Mouse (Mus musculus): Measurements from ENCODE around the gene Tmem9.

Gene Tmem9

GRCm38 (mm10) chr1:136031697-136032096, 23.7 kb downstream of the Tmem9 start:
- no peak for DNase-seq

- no peak for DNase-seq
Measured at GRCm38 (mm10) chr1:136032961-136033360, 25.0 kb downstream of the Tmem9 start.

- DNase-seq = no peak
Measured at GRCm38 (mm10) chr1:136038746-136039538, 31.0 kb downstream of the Tmem9 start.

DNA sequence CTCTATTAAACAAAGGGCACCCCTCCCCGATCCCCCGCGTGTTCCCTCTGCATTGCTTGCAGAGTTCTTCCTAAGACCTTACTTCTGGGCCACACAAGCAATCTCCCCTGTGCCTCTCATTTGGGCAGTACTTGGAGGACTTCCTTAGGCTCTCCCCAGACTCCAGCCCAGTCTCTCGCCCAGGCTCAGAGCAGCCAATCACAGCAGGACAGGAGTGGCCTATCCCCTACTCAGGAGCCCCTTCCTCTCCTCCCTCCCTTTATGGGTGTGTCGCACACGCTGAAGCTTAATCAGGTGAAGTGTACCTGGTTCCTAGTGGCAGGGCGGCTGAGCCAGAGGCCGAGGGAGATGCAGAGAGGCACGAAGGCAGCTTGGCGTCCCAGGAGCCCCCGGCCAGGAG, 32.5 kb downstream of the Tmem9 start:
- DNase-seq = no peak

DNA sequence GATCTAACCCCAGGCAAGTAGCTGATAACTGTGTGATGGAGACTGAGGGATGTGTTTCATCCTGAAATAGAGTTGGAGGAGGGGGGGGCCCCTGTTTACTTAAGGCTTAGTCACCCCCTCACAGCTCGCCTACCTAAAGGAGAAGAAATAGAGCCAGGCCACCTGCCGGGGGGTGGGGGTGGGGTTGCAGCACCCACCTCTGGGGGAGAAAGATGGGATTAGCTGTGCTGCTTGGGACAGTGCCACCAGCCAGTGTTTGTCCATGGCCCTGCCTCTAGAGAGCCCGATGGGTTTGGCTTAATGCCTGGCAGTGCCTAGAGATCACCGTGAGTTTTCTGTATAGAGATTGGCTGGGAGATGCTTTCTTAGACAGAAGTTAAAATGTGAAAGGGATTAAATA, 32.9 kb downstream of the Tmem9 start:
- no peak for DNase-seq

DNA sequence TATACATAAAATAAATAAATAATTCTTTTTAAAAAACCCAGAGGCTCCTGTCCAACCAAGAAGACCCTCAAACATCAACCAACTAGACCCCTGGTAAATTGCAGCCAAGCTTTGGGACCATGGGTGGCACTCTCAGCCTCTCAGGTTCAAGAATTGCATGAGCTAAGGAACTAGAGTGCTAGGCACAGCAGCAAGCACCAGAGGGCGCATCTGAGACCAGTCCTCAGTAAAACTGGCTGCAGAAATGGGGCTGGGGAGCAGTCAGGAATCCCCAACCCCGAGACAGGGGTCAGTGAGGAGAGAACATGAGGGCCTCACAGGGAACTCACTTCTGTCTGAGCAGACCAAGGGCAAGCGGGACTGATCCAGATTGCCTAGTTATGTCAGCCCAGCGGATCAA, 37.8 kb downstream of the Tmem9 start:
- DNase-seq = peak; percentile 30 to 33

- DNase-seq = no peak
Measured at GRCm38 (mm10) chr1:136047432-136047831, 39.5 kb downstream of the Tmem9 start.

GRCm38 (mm10) chr1:136047894-136048293, 39.9 kb downstream of the Tmem9 start:
- no peak for DNase-seq

DNA sequence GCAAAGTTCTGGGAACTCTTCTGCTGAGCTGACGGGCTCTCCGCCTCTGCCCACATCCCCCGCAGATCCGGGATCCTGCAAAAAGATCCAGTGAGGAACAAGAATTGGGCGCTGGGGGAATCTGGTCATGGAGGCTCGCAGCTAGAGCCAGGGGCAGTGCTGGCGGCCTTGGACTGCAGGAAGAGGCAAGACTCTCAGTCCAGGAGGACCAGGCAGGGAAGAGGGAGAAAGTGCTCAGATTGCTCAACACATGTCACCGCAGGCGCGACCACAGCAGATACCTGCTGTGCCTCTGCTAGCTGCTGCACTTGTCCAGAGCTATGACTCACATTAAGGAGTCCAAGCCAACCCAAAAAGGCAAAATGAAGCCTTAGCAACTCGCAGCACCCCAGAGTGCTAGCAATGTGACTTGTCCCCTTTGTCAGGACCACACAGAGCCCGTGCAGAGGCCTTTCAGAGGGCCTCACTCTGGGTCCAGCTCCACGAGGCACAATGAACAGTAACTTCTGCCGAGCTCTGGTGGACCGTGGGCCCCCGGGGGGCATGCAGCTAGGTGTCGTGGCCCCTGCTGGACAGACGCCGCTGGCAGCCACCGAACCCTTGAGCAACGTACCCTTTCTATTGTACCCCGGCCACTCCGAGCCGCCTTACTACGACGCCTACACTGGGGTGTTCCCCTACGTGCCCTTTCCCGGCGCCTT, 42.5 kb downstream of the Tmem9 start, which contains the start of gene Ascl5:
Ascl5 (plus strand) TSS at position 493 of the 701 bp plus-strand sequence.
- peak; percentile 10 to 16 for DNase-seq

DNA sequence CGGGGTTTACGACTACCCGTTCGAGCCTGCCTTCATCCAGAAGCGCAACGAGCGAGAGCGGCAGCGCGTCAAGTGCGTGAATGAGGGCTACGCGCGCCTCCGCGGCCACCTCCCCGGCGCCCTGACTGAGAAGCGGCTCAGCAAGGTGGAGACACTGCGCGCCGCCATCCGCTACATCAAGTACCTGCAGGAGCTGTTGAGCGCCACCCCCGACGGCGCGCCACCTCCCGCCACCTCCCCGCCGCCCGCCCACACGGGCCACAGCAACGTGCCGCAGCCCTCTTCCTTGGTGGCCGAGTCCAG, 43.0 kb downstream of the Tmem9 start:
- DNase-seq = peak; percentile 13 to 21

DNA sequence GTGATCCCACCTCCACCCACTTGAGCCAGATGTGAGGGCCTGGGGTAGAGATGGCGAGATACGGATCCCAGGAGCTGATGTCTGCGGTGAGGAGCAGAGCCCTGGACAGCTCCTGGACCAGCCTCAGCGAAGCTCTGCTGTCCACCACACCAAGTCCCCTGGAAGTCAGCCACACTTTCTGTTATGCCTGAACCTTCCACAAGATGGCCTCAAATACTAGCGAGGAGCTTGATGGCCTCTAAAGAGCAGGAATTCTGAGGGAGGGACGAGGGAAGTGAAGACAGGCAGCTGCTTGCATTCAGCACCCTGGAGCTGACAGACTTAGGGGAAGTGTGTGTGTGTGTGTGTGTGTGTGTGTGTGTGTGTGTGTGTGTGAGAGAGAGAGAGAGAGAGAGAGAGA, 43.5 kb downstream of the Tmem9 start:
- peak; percentile 55 to 73 for DNase-seq

DNA sequence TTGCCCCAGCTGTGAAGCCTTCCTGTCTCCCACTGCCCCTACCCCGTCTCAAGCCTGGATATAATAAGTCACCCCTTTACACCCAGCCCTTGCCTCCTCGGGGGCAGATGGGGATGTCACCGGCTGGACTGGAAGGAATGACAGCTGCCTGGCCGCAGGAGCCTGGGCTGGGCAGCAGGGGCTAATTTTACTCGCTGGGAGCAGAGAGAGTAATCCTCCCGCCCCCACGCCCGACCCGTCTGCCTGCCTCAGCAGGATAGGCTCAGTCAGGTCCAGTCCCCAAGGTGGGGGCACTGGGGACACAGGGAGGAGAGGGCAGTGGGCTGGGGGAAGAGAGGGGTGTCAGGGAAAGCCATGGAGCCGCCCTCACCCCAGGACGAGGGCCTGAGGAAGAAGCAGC, 44.6 kb downstream of the Tmem9 start, which contains the start of gene Cacna1s:
Cacna1s (plus strand) TSS at position 204 of the 400 bp plus-strand sequence.
- DNase-seq = no peak

DNA sequence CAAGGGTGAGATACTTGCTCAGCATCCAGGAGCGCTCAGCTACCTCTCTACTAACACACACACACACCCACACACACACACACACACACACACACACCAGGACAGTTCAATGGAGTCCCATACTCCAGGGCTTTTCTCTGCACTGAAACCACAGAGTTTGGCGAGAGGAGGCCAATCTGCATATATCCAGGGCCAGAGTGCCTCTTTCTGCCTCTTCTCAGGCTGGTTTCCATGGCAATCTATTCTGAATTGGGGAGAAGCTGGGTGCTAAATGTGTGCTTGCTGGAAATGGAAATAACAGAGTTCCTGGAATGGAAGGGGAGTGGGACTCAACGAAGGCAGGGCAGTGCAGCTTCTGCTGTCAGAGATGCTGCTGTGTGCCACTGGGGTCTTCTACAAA, 47.8 kb downstream of the Tmem9 start:
- DNase-seq = no peak

GRCm38 (mm10) chr1:136058594-136058993, 50.6 kb downstream of the Tmem9 start:
- DNase-seq = peak in 1 of 2 experiments; percentile 11

DNA sequence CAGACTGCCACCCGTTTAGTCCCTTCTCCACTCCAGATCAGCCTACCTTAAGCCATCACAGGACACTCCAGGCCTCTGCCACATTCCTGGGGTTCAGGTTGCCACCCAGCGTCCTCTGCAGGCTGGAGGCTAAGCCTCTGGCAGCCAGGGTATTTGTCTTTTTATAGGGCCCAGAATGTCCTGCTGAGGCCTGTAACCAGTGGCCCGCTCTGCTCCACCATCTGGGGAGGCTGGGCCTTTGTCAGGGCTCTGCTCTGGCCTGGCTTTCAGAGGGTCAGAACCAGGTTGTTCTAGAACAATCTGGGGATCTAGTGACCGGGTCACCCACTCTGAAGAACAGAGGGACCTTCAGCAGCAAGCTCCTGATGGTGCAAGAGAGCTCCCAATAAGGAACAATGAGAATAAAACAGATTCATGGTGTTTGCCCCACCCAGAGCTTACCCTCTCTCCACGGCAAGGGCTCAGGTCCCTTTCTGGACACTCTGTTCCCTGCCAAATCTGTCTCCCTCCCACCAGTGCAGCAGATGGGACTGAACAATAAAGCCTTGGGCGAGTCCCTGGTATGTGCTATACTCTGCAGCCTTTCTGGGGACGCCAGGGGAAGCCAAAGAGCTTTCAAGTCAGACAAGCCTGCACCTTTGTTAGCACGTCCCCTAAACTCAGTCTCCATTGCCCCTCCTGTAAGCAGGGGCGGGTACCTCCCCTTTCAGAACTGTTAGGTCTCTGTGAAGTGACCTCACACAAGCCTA, 53.3 kb downstream of the Tmem9 start:
- peak; percentile 24 to 53 for DNase-seq

DNA sequence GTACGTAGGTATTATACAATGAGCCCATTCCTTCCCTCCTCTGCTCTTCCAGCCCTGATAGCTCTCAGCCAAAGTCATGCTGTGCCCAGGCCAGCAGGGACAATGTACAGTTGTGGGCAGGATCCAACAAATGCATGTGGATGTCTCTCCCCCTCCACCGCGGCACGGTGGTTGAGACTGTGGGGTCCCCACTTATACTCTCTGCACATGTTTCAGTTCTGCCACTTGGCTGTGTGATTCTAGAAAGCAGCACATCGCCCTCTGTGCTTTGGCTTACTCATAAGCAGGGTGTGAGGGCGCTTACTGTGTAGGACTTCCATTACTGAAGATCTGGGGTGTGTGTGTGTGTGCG, 53.8 kb downstream of the Tmem9 start:
- no peak for DNase-seq

GRCm38 (mm10) chr1:136063991-136064390, 56.0 kb downstream of the Tmem9 start:
- DNase-seq = no peak

DNA sequence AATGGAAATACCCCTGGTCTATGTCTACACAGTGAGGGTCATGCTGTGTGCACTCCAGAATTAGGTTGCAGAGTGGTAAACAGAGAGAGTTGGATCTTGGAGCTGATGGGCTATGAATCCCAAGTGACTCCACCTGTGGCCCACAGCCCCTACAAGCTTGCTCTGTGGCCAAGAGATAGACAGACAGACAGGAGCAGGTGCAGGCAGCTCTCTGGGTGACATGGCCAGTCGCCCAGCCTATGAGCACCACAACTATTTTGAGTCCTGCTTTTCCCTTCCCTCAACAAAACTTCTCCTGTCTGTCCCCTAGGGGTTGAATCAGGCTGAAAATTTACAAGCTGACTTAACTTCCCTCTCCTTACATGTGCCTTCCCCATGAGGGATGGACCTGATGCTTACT, 58.7 kb downstream of the Tmem9 start:
- no peak for DNase-seq

DNA sequence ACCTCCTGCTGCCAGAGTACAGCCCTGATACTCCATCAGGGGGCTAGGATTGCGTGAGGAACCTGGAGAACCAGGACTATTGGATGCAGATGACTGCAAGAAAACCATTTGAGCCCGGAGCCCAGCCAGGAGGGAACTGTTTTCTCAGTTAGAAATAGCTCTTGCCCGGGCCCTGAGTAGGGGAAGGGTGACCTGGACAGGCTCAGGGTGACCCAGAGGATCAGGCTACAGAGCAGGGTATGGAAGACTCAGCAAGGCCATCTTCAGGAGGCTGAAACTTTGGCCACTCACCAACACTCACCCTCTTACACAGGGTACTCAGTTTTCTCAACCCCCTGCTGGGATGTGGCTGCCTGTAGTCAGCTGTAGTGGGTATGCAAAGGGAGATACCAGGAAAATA, 59.6 kb downstream of the Tmem9 start:
- no peak for DNase-seq

DNA sequence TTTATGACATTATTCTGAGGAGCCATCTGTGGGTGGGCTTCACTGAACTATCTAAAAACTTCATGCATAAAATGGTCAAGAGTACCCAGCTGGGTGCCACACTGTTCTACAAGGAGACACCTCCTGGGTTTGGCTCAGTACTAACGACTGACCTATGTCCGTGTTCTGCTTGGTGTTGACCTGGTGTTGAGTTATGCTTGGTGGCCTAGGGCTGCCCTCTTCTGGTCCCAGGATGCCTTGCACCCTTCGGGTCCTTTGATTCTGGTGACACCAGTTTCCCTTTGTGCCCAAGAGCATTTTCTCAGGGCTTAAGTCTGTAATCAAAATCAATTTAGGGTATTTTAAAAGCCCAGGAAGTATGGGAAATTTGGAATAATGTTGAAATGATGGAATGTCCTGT, 68.1 kb downstream of the Tmem9 start:
- peak; percentile 19 to 25 for DNase-seq

DNA sequence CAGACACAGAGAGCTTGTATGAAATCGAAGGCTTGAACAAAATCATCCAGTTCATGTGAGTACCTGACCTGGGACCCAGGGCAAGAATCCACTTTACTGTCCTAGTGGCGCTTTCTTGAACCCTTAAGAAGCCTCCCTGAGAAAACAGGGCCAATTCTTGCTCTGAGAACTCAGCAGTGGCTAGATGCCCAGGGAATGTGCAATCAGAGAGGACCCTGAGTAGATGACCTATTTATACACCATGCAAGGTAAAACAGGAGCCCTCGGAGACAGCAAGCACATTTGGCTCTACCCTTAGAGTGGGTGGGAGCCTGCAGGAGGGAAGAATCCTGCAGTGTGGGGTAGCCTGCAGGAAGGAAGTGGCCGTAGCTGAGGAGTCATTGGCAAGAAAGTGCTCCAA, 69.7 kb downstream of the Tmem9 start:
- no peak for DNase-seq

GRCm38 (mm10) chr1:136081161-136081560, 73.2 kb downstream of the Tmem9 start:
- DNase-seq = no peak
